In the genomic region with DNA sequence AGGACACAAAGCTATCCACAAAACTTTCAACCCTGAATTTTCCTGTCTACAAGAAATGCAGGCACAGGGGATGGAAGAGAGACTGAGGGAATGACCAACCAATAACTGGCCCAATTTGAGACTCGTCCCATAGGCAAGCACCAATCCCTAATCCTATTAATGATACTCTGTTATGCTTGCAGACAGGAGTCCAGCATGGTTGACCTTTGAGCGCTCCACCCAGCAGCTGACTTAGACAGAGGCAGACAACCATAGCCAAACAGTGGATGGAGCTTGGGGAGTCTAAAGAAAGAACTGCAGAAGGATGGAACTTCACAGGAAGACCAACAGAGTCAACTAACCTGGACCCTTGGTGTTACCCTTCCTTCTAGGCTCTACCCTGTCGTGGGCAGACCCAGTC, we compare ENCODE assay signal across 17 mouse cellular contexts. TPM values are rescaled to one million over a fixed set of nuclear protein-coding genes. Genes with fewer than 3 reads are reported as not detected.
"Had no signal": no experiment of that assay in that cellular context is flagged by ENCODE, and none has a peak within 500 bp of the region (broad histone marks: within the 10 kb centered on the region; RNA-seq: fewer than 3 reads in every experiment).

No protein-coding gene starts in this region.

- ATAC-seq: intestine, embryonic 15.5 days; midbrain, embryonic 15.5 days had no signal

- DNase-seq: lung, postnatal 14 days; retina, postnatal 1 day; right cerebral cortex, postnatal 4 days; spleen, adult 18-20 months; thymus, adult 18-20 months had no signal

- H3K4me3 ChIP-seq: intestine, embryonic 15.5 days; limb, embryonic 15.5 days; liver, embryonic 15.5 days; lung, embryonic 15.5 days; megakaryocyte, embryonic 14.5 days; midbrain, embryonic 15.5 days; neural tube, embryonic 12.5 days had no signal

- H3K27me3 ChIP-seq: intestine, embryonic 15.5 days; limb, embryonic 15.5 days; liver, embryonic 15.5 days; lung, embryonic 15.5 days; megakaryocyte, embryonic 14.5 days; midbrain, embryonic 15.5 days; neural tube, embryonic 12.5 days had no signal

- H3K4me2 ChIP-seq: hindbrain, embryonic 14.5 days; intestine, embryonic 15.5 days; limb, embryonic 15.5 days; liver, embryonic 15.5 days; lung, embryonic 15.5 days; midbrain, embryonic 11.5 days; midbrain, embryonic 15.5 days; neural tube, embryonic 12.5 days had no signal

- H3K27ac ChIP-seq: hindbrain, embryonic 14.5 days; intestine, embryonic 15.5 days; limb, embryonic 15.5 days; liver, embryonic 15.5 days; lung, embryonic 15.5 days; macrophage; midbrain, embryonic 15.5 days; neural tube, embryonic 12.5 days had no signal

- H3K9ac ChIP-seq: hindbrain, embryonic 14.5 days; intestine, embryonic 15.5 days; limb, embryonic 15.5 days; liver, embryonic 15.5 days; lung, embryonic 15.5 days; midbrain, embryonic 15.5 days; neural tube, embryonic 12.5 days had no signal

- H3K36me3 ChIP-seq: intestine, embryonic 15.5 days; limb, embryonic 15.5 days; liver, embryonic 15.5 days; lung, embryonic 15.5 days; midbrain, embryonic 15.5 days had no signal

- H3K4me1 ChIP-seq: intestine, embryonic 15.5 days; limb, embryonic 15.5 days; liver, embryonic 15.5 days; lung, embryonic 15.5 days; megakaryocyte, embryonic 14.5 days; midbrain, embryonic 15.5 days; neural tube, embryonic 12.5 days had no signal

- H3K9me3 ChIP-seq: intestine, embryonic 15.5 days; limb, embryonic 15.5 days; liver, embryonic 15.5 days; lung, embryonic 15.5 days; midbrain, embryonic 15.5 days had no signal

RNA-seq across cellular contexts. Expression of gene Actl9, which starts 59.9 kb away (rescaled TPM):
- polyA plus RNA-seq: hindbrain, embryonic 14.5 days; intestine, embryonic 15.5 days; limb, embryonic 11.5 days; liver, embryonic 15.5 days; lung, embryonic 15.5 days; macrophage; midbrain, embryonic 11.5 days; midbrain, embryonic 15.5 days; neural tube, embryonic 12.5 days; stomach, embryonic 14.5 days had no signal
